Mouse (Mus musculus) gastrocnemius, adult 18-20 months (tissue): ENCODE data around the gene Pcsk1n. TPM values are rescaled to one million over a fixed set of nuclear protein-coding genes. Genes with fewer than 3 reads are reported as not detected.

Experiments
- DNase-seq: peaks from one replicate; pipeline ENCODE4 v3.0.0; 2021; ENCODE audit warnings: low spot score
- total RNA-seq, 2 experiments: library from RNA; stranded (reverse); gene quantifications; 2 replicates each; pipeline ENCODE4 v1.2.3; 2021

Gene Pcsk1n
- total RNA-seq, 2 experiments from 2014 or later, result not detected

GRCm38 (mm10) chrX:7945618-7946017 lies 26.0 kb downstream of the Pcsk1n start:
- DNase-seq, result no peak

- DNase-seq, result no peak
Observed at GRCm38 (mm10) chrX:7947108-7947899, 27.7 kb downstream of the Pcsk1n start, which contains the start of gene Hdac6. TSS of gene Hdac6 (minus strand) at chrX:7947889.

GRCm38 (mm10) chrX:7947900-7948492 lies 28.4 kb downstream of the Pcsk1n start:
- peak; percentile 95 for DNase-seq

GRCm38 (mm10) chrX:7950091-7950490 lies 30.5 kb downstream of the Pcsk1n start:
- DNase-seq, result no peak

- DNase-seq, result no peak
Observed at GRCm38 (mm10) chrX:7958868-7959267, 39.2 kb downstream of the Pcsk1n start.

- no peak for DNase-seq
Observed at GRCm38 (mm10) chrX:7963829-7964626, 44.4 kb downstream of the Pcsk1n start.

- DNase-seq, result no peak
Observed at GRCm38 (mm10) chrX:7966161-7966560, 46.5 kb downstream of the Pcsk1n start.

GRCm38 (mm10) chrX:7967596-7968201 lies 48.1 kb downstream of the Pcsk1n start:
- no peak for DNase-seq

GRCm38 (mm10) chrX:7968226-7968625 lies 48.6 kb downstream of the Pcsk1n start:
- no peak for DNase-seq

- no peak for DNase-seq
Observed at GRCm38 (mm10) chrX:7968899-7969298, 49.3 kb downstream of the Pcsk1n start.

GRCm38 (mm10) chrX:7971292-7971691 lies 51.7 kb downstream of the Pcsk1n start:
- DNase-seq, result no peak

Other genes starting within 250 kb of the Pcsk1n start
- gene Plp2, start 248.4 kb upstream of the Pcsk1n start, total RNA-seq, result 10 to 100 TPM; 30.3 to 35.0 TPM
- 10 to 100 TPM; 30.6 to 33.7 TPM for gene Magix, start 238.6 kb upstream of the Pcsk1n start, total RNA-seq
- 10 to 100 TPM; 14.3 to 15.0 TPM for gene Gpkow, start 222.7 kb upstream of the Pcsk1n start, total RNA-seq
- 10 to 100 TPM; 32.4 to 37.1 TPM for gene Wdr45, start 205.5 kb upstream of the Pcsk1n start, total RNA-seq
- under 1 TPM in 1 of 2 experiments, not detected in 1; 0.45 TPM for gene Gm45208, start 197.6 kb upstream of the Pcsk1n start, total RNA-seq
- 1 to 10 TPM; 5.0 to 5.6 TPM for gene Praf2, start 191.4 kb upstream of the Pcsk1n start, total RNA-seq
- under 1 TPM; 0.34 to 0.50 TPM for gene Ccdc120, start 168.9 kb upstream of the Pcsk1n start, total RNA-seq
- gene Tfe3, start 157.3 kb upstream of the Pcsk1n start, total RNA-seq, result 1 to 10 TPM; 7.9 to 9.2 TPM
- 10 to 100 TPM; 16.7 to 19.5 TPM for gene Gripap1, start 130.1 kb upstream of the Pcsk1n start, total RNA-seq
- gene Kcnd1, start 97.5 kb upstream of the Pcsk1n start, total RNA-seq, result under 1 TPM in 1 of 2 experiments, not detected in 1; 0.12 TPM
- gene Otud5, start 78.5 kb upstream of the Pcsk1n start, total RNA-seq, result 10 to 100 TPM; 14.6 to 17.1 TPM
- 1 to 10 TPM; 1.5 to 1.9 TPM for gene Pim2, start 41.6 kb upstream of the Pcsk1n start, total RNA-seq
- gene Slc35a2, start 35.8 kb upstream of the Pcsk1n start, total RNA-seq, result 1 to 10 TPM; 7.7 to 9.5 TPM
- 10 to 100 TPM; 22.3 to 23.5 TPM for gene Pqbp1, start 20.6 kb upstream of the Pcsk1n start, total RNA-seq
- gene Timm17b, start 20.5 kb upstream of the Pcsk1n start, total RNA-seq, result 10 to 100 TPM; 42.7 to 47.6 TPM
- not detected for gene Gm10491, start 12.0 kb upstream of the Pcsk1n start, total RNA-seq
- gene Gm10490, start 10.3 kb upstream of the Pcsk1n start, total RNA-seq, result not detected
- not detected for gene Eras, start 8.8 kb downstream of the Pcsk1n start, total RNA-seq
- 1 to 10 TPM; 3.6 to 5.0 TPM for gene Hdac6, start 28.1 kb downstream of the Pcsk1n start, total RNA-seq
- gene Gata1, start 58.2 kb downstream of the Pcsk1n start, total RNA-seq, result not detected
- not detected for gene Glod5, start 98.7 kb downstream of the Pcsk1n start, total RNA-seq
- gene Suv39h1, start 154.9 kb downstream of the Pcsk1n start, total RNA-seq, result 1 to 10 TPM; 4.5 TPM
- under 1 TPM; 0.21 to 0.52 TPM for gene Was, start 170.7 kb downstream of the Pcsk1n start, total RNA-seq
- gene Wdr13, start 213.1 kb downstream of the Pcsk1n start, total RNA-seq, result 10 to 100 TPM in 1 of 2 experiments, 1 to 10 TPM in 1; 8.7 to 10.1 TPM
- 10 to 100 TPM; 48.0 to 90.4 TPM for gene Rbm3, start 226.1 kb downstream of the Pcsk1n start, total RNA-seq